Mouse (Mus musculus): ENCODE results near the gene Zfp811.
A peak's percentile ranks its signal among the peaks of the same experiment; 100 is the strongest.

Gene Zfp811

GRCm38 (mm10) chr17:32757331-32757730, 52.4 kb downstream of the Zfp811 start:
- no peak for DNase-seq (ENCODE audit: low read depth, low spot score)

GRCm38 (mm10) chr17:32753634-32754033, 56.1 kb downstream of the Zfp811 start:
- DNase-seq (ENCODE audit: low read depth, low spot score) = peak; percentile 34

- no peak for DNase-seq (ENCODE audit: low read depth, low spot score)
Measured at GRCm38 (mm10) chr17:32752813-32753360, 56.8 kb downstream of the Zfp811 start.

- no peak for DNase-seq (ENCODE audit: low read depth, low spot score)
Measured at GRCm38 (mm10) chr17:32750611-32751010, 59.1 kb downstream of the Zfp811 start.

All from brain, adult 2 months (tissue).